ENCODE assay signal across 8 mouse cellular contexts in the genomic region with DNA sequence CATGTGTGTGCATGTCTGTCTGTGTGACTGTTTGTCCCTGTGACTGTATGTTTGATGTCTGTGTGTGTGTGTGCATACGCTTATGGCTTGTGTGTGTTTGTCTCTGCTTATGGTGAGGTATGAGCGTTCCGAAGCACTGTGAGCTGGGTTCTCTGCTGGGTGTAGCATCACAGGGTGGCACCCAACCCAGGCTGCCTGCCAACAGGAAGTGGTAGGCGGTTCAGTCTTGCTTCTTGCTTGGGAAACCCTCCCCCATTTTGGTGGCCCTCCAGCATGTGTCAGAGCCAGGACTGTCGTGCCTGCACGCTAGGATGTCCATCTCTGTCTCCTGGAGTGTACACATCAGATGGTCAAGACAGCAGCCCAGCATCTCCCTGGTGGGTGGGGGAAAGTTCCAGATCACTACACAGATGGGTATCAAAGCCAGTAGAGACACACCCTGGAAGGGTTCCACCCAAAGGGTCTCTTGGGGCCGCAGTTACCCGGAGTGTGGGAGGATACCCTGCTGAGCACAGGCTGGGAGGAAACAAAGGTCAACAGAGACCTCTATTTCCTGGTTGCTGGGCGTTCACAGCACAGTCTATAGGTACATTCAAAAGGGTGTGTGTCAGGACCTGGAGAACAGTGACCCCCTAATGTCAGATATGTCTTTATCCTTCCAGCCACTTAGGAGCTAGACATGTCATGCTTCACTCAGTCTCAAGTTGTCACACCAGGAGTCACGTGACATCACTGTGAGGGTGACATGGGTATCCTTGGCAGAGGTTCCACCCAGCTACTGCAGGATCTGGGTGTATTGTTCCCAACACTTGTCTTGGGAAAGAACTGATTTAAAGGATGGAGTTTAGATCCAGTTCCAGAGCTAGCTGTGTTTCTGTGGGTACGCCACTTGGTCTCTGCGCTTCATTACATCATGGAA. TPM values are rescaled to one million over a fixed set of nuclear protein-coding genes. Genes with fewer than 3 reads are reported as not detected.
DNase-seq lines count a peak whose midpoint lies in the region; ATAC-seq and TF ChIP-seq lines count a peak whose summit lies in the region.

No protein-coding gene starts in this region.

- 56% methylated on average over 12 of the region's 12 CpGs for WGBS in forebrain, postnatal 0 days
- 80% methylated on average over 12 of the region's 12 CpGs for WGBS in forebrain, embryonic 14.5 days

- peak overlapping the region; percentile 9; the same call in 1 of the 2 replicates for H3K27ac ChIP-seq in forebrain, postnatal 0 days (ENCODE audit: low read depth, low read length)
- no peak overlapping the region for H3K27ac ChIP-seq in forebrain, embryonic 14.5 days (ENCODE audit: low read depth, low read length)
- no peak overlapping the region for H3K27ac ChIP-seq in cortical plate, adult 2 months (ENCODE audit: insufficient read depth, low read length)

- no peak for TF ChIP-seq CTCF in forebrain, postnatal 0 days (IDR thresholded peaks at IDR 0.05; ENCODE audit: low read depth)
- no peak for TF ChIP-seq CTCF in cortical plate, adult 2 months (IDR thresholded peaks at IDR 0.05; ENCODE audit: extremely low read depth, insufficient read depth, low read length)

- H3K4me2 ChIP-seq in forebrain, postnatal 0 days (ENCODE audit: low read depth), result no peak overlapping the region
- H3K4me2 ChIP-seq in forebrain, embryonic 14.5 days (ENCODE audit: low read length), result no peak overlapping the region

- H3K9ac ChIP-seq in forebrain, postnatal 0 days, result no peak overlapping the region
- H3K9ac ChIP-seq in forebrain, embryonic 14.5 days (ENCODE audit: low read length), result no peak overlapping the region

- H3K27me3 ChIP-seq in forebrain, postnatal 0 days (ENCODE audit: insufficient read depth, low read length), result no peaks in the 10 kb centered on the region
- no peaks in the 10 kb centered on the region for H3K27me3 ChIP-seq in forebrain, embryonic 14.5 days (replicated peaks; ENCODE audit: control insufficient read depth, insufficient read depth, low read length)

- H3K4me1 ChIP-seq in forebrain, postnatal 0 days (ENCODE audit: insufficient read depth), result peaks cover 32% of the 10 kb centered on the region
- peaks cover 47% of the 10 kb centered on the region for H3K4me1 ChIP-seq in forebrain, embryonic 14.5 days (ENCODE audit: control insufficient read depth, insufficient read depth, low read length)
- H3K4me1 ChIP-seq in cortical plate, adult 2 months (ENCODE audit: control insufficient read depth, insufficient read depth, low read length), result peaks cover 35% of the 10 kb centered on the region

- peaks cover 17% of the 10 kb centered on the region for H3K36me3 ChIP-seq in forebrain, postnatal 0 days (ENCODE audit: insufficient read depth)
- H3K36me3 ChIP-seq in forebrain, embryonic 14.5 days (ENCODE audit: control insufficient read depth, insufficient read depth, low read length), result peaks cover 77% of the 10 kb centered on the region

- no peak for DNase-seq in forebrain, postnatal 0 days
- DNase-seq in forebrain, embryonic 14.5 days (ENCODE audit: low spot score), result no peak
- peak; percentile 62 to 68 for DNase-seq in heart, postnatal 14 days
- peak; percentile 71 to 90 for DNase-seq in left cerebral cortex, adult 8-10 months (ENCODE audit: low spot score in 2 of 2)
- peak; percentile 94 for DNase-seq in right cerebral cortex, adult 2 months (ENCODE audit: low spot score in 2 of 2)
- DNase-seq in urinary bladder, postnatal 36 days (ENCODE audit: low spot score in 2 of 2), result peak; percentile 50 to 65

- TF ChIP-seq POLR2A in cortical plate, adult 2 months (IDR thresholded peaks at IDR 0.05; ENCODE audit: extremely low read depth, insufficient read depth, low read length), result 0 out of 2 replicates have a peak, but pooled peaks have one; percentile 19

- H3K9me3 ChIP-seq in forebrain, postnatal 0 days (ENCODE audit: low read length), result no peaks in the 10 kb centered on the region
- no peaks in the 10 kb centered on the region for H3K9me3 ChIP-seq in forebrain, embryonic 14.5 days (replicated peaks; ENCODE audit: control insufficient read depth, low read length)

- no peak overlapping the region for H3K4me3 ChIP-seq in forebrain, postnatal 0 days (ENCODE audit: low read depth, low read length)
- H3K4me3 ChIP-seq in forebrain, embryonic 14.5 days (ENCODE audit: low read depth, low read length), result no peak overlapping the region
- H3K4me3 ChIP-seq in cortical plate, adult 2 months (ENCODE audit: insufficient read depth, low read length), result no peak overlapping the region

- peak; percentile 9; the same call in 1 of the 2 replicates for ATAC-seq in forebrain, postnatal 0 days
- ATAC-seq in forebrain, embryonic 14.5 days, result no peak
- peak; percentile 95 for ATAC-seq in CD4-positive, CD25-positive, alpha-beta regulatory T cell, adult 4 months

- intact Hi-C loops in heart, postnatal 14 days (cut with DNase I), result no loop called here

RNA-seq across cellular contexts. Expression of a gene that starts 13.1 kb away (rescaled TPM):
- total RNA-seq in forebrain, postnatal 0 days (2014; rRNA removed), result 445 and 497 TPM in 2 replicates
- 204 and 224 TPM in 2 replicates for polyA plus RNA-seq in forebrain, postnatal 0 days (2015; fragmentation: Nextera tagmentation; extraction: Ambion mirVana)
- polyA plus RNA-seq in forebrain, embryonic 14.5 days (2014; fragmentation: Nextera tagmentation; extraction: Ambion mirVana), result 289 and 315 TPM in 2 replicates
- 1 to 10 TPM; 2.7 to 5.0 TPM for polyA plus RNA-seq in CD4-positive, CD25-positive, alpha-beta regulatory T cell, adult 4 months (2017; shearing (Covaris generic))
- polyA plus RNA-seq in cortical plate, adult 2 months (2012; rRNA removed), result 46.1 and 49.2 TPM in 2 replicates
- total RNA-seq in heart, postnatal 14 days (2021), result 10 to 100 TPM; 77.7 to 82.2 TPM
- 10 to 100 TPM; 50.0 to 62.1 (median 56.5) TPM for total RNA-seq in left cerebral cortex, adult 8-10 months (2022)

Comparison
In these comparisons a context has a peak if more than half of its experiments do, and no peak if none do; other contexts are left out.
1. DNase-seq: peak in heart, postnatal 14 days (2 of 2), left cerebral cortex, adult 8-10 months (2 of 2), right cerebral cortex, adult 2 months (2 of 2) and urinary bladder, postnatal 36 days (2 of 2); none in forebrain, postnatal 0 days (single experiment) and forebrain, embryonic 14.5 days (single experiment).